Mouse (Mus musculus) CH12.LX (cell line): ENCODE measurements at regions not wholly inside any gene's neighbourhood (a gene's known extent, or its start where the extent isn't known, plus 50 kb on each side); places are given as distances from the start of the nearest gene placed in this dataset.

Experiments
- DNase-seq: peaks from one replicate; pipeline ENCODE4 v3.0.0-alpha.2; 2013; ENCODE audit errors: extremely low read depth
- H3K27ac ChIP-seq: 2 replicates; pipeline ENCODE4 v1.5.1; 2012; ENCODE audit warnings: low read depth, mild to moderate bottlenecking, control low read depth, moderate library complexity; ENCODE audit not compliant: insufficient read depth
- H3K27me3 ChIP-seq: replicated peaks from 2 replicates; pipeline ENCODE3; 2012; ENCODE audit warnings: inconsistent platforms
- H3K36me3 ChIP-seq, 2 experiments: replicated peaks in 1 of 2; 2 replicates each; pipeline versions ENCODE3 to v1.6.1; 2012; ENCODE audit warnings: inconsistent platforms in 1 of 2, low read length in 1 of 2, mild to moderate bottlenecking in 1 of 2, mixed read lengths in 1 of 2, moderate library complexity in 1 of 2; ENCODE audit not compliant: control insufficient read depth in 1 of 2, insufficient read depth in 1 of 2
- H3K4me1 ChIP-seq, 2 experiments: 2 replicates each; pipeline ENCODE4 v1.6.1; 2012; ENCODE audit warnings: inconsistent platforms in 1 of 2, moderate library complexity in 1 of 2; ENCODE audit not compliant: insufficient read depth in 2 of 2, control insufficient read depth in 1 of 2
- H3K4me2 ChIP-seq: 2 replicates; pipeline ENCODE4 v1.6.1; 2012; ENCODE audit warnings: low read depth, mild to moderate bottlenecking, control low read depth; ENCODE audit not compliant: poor library complexity, insufficient read depth, severe bottlenecking
- H3K4me3 ChIP-seq, 3 experiments: fragments of 150-350 bp in 1 of 3; sonication (generic) in 1 of 3; replicated peaks in 1 of 3; 2 replicates each; pipeline versions ENCODE3 to v1.5.1; 2011 to 2012; ENCODE audit warnings: low read depth in 2 of 3, low read length in 2 of 3, mild to moderate bottlenecking in 2 of 3, moderate library complexity in 2 of 3, control low read depth in 1 of 3, improper control_type of control experiment in 1 of 3, inconsistent platforms in 1 of 3, mixed read lengths in 1 of 3; ENCODE audit not compliant: poor library complexity in 1 of 3
- H3K79me2 ChIP-seq: replicated peaks from 2 replicates; pipeline ENCODE4 v1.6.1; 2012; ENCODE audit warnings: mild to moderate bottlenecking, moderate library complexity; ENCODE audit not compliant: control insufficient read depth, poor library complexity, insufficient read depth, severe bottlenecking; ENCODE audit errors: extremely low read depth
- H3K9ac ChIP-seq: 2 replicates; pipeline ENCODE4 v1.6.1; 2012; ENCODE audit warnings: low read depth, mild to moderate bottlenecking, control low read depth, moderate library complexity; ENCODE audit not compliant: insufficient read depth
- H3K9me3 ChIP-seq: replicated peaks from 2 replicates; pipeline ENCODE3; 2012; ENCODE audit warnings: low read length, inconsistent platforms, mixed read lengths
- E2F4 ChIP-seq: IDR thresholded peaks from 2 replicates; pipeline ENCODE4 v1.6.1; 2011; ENCODE audit warnings: low read depth, low read length, improper control_type of control experiment; ENCODE audit not compliant: insufficient replicate concordance
- ETS1 ChIP-seq: conservative IDR thresholded peaks from 2 replicates; pipeline ENCODE4 v1.6.1; 2012; ENCODE audit warnings: low read depth, mild to moderate bottlenecking, inconsistent platforms, low read length, improper control_type of control experiment, moderate library complexity
- GABPA ChIP-seq: IDR thresholded peaks from 2 replicates; pipeline ENCODE4 v1.6.1; 2012; ENCODE audit warnings: low read depth, low read length, improper control_type of control experiment, inconsistent platforms; ENCODE audit not compliant: insufficient replicate concordance
- IRF4 ChIP-seq: IDR thresholded peaks from 2 replicates; pipeline ENCODE4 v1.6.1; 2014; ENCODE audit warnings: low read depth, mild to moderate bottlenecking, inconsistent platforms, low read length, improper control_type of control experiment
- JUN ChIP-seq: IDR thresholded peaks from 2 replicates; pipeline ENCODE4 v1.6.1; 2011; ENCODE audit warnings: low read depth, mild to moderate bottlenecking, low read length, improper control_type of control experiment, moderate library complexity; ENCODE audit not compliant: insufficient read depth
- JUND ChIP-seq: conservative IDR thresholded peaks from 2 replicates; pipeline ENCODE4 v1.6.1; 2011; ENCODE audit warnings: low read depth, low read length, improper control_type of control experiment
- KAT2A ChIP-seq: IDR thresholded peaks from 2 replicates; pipeline ENCODE4 v1.6.1; 2012; ENCODE audit warnings: low read length, improper control_type of control experiment, inconsistent platforms; ENCODE audit not compliant: insufficient replicate concordance
- MAX ChIP-seq: IDR thresholded peaks from 2 replicates; pipeline ENCODE4 v1.6.1; 2011; ENCODE audit warnings: low read length, improper control_type of control experiment
- MAZ ChIP-seq: IDR thresholded peaks from 2 replicates; pipeline ENCODE4 v1.6.1; 2012; ENCODE audit warnings: low read depth, mild to moderate bottlenecking, inconsistent platforms, low read length, improper control_type of control experiment, moderate library complexity
- MXI1 ChIP-seq: IDR thresholded peaks from 2 replicates; pipeline ENCODE4 v1.6.1; 2011; ENCODE audit warnings: mild to moderate bottlenecking, low read depth, low read length, improper control_type of control experiment
- MYC ChIP-seq: IDR thresholded peaks from 2 replicates; pipeline ENCODE4 v1.6.1; 2011; ENCODE audit warnings: low read depth, mild to moderate bottlenecking, improper control_type of control experiment, low read length
- NELFE ChIP-seq: IDR thresholded peaks from 2 replicates; pipeline ENCODE4 v1.6.1; 2011; ENCODE audit warnings: low read depth, low read length, improper control_type of control experiment
- NRF1 ChIP-seq: IDR thresholded peaks from 2 replicates; pipeline ENCODE4 v1.6.1; 2014; ENCODE audit warnings: low read depth, mild to moderate bottlenecking, inconsistent platforms, low read length, improper control_type of control experiment, moderate library complexity
- POLR2A ChIP-seq: IDR thresholded peaks from 2 replicates; pipeline ENCODE4 v1.6.1; 2011; ENCODE audit warnings: low read depth, mild to moderate bottlenecking, improper control_type of control experiment, low read length
- POLR2AphosphoS2 ChIP-seq: IDR thresholded peaks from 2 replicates; pipeline ENCODE4 v1.6.1; 2011; ENCODE audit warnings: low read depth, low read length, improper control_type of control experiment
- SIN3A ChIP-seq: IDR thresholded peaks from 2 replicates; pipeline ENCODE4 v1.6.1; 2012; ENCODE audit warnings: low read length, improper control_type of control experiment, inconsistent platforms
- TCF12 ChIP-seq: IDR thresholded peaks from 2 replicates; pipeline ENCODE4 v1.6.1; 2014; ENCODE audit warnings: low read depth, mild to moderate bottlenecking, inconsistent platforms, low read length, improper control_type of control experiment
- UBTF ChIP-seq: IDR thresholded peaks from 2 replicates; pipeline ENCODE4 v1.6.1; 2012; ENCODE audit warnings: low read depth, mild to moderate bottlenecking, inconsistent platforms, low read length, improper control_type of control experiment, moderate library complexity
- ZKSCAN1 ChIP-seq: IDR thresholded peaks from 2 replicates; pipeline ENCODE4 v1.6.1; 2012; ENCODE audit warnings: low read depth, inconsistent platforms, low read length, improper control_type of control experiment, borderline replicate concordance
- ZMIZ1 ChIP-seq: IDR thresholded peaks from 2 replicates; pipeline ENCODE4 v1.6.1; 2012; ENCODE audit warnings: low read depth, mild to moderate bottlenecking, inconsistent platforms, low read length, improper control_type of control experiment
- ZNF384 ChIP-seq: IDR thresholded peaks from 2 replicates; pipeline ENCODE4 v1.6.1; 2012; ENCODE audit warnings: low read depth, low read length, improper control_type of control experiment, inconsistent platforms
- dilution Hi-C: fragments of 300-500 bp; cut with MboI; formaldehyde crosslinking; loops from 2 replicates; pipeline ENCODE4 v1.14.3; 2020; ENCODE audit warnings: low sequenced_read_pairs; ENCODE audit not compliant: extremely low pct_unique_long_range_greater_than_20kb, extremely low pct_ligation_motif_present
- in situ Hi-C: fragments of 300-500 bp; cut with MboI; formaldehyde crosslinking; loops from 3 replicates; pipeline ENCODE4 v1.14.3; 2019; ENCODE audit warnings: low sequenced_read_pairs, low pct_ligation_motif_present, low pct_unique_long_range_greater_than_20kb, mixed read lengths

- TF ChIP-seq POLR2AphosphoS2 (no peak), KAT2A (no peak), ZMIZ1 (no peak), ZKSCAN1 (no peak), TCF12 (no peak), ETS1 (no peak), SIN3A (no peak), POLR2A (no peak), ZNF384 (no peak), MYC (no peak), MAZ (no peak), E2F4 (no peak), GABPA (no peak), MXI1 (no peak), NRF1 (no peak), NELFE (no peak), UBTF (no peak), IRF4 (no peak), MAX (no peak)
Measured at GRCm38 (mm10) chr19:26973773-26974548, 88.3 kb downstream of the Gm815 start.

GRCm38 (mm10) chr19:26974576-26975204, 89.0 kb downstream of the Gm815 start:
- Histone ChIP-seq H3K9ac (no peak overlapping the region), H3K4me1 (peaks cover 0 to 15% of the 10 kb centered on the region in 2 experiments; a peak in 3 of 4 replicates), H3K27me3 (no peaks in the 10 kb centered on the region), H3K36me3 (no peaks in the 10 kb centered on the region), H3K27ac (no peak overlapping the region)
- no peak for DNase-seq
- TF ChIP-seq NELFE (no peak), TCF12 (no peak), KAT2A (no peak), MAZ (no peak), JUN (no peak), JUND (no peak)
- TF ChIP-seq, all 38 proteins: peak for 0
- Histone ChIP-seq H3K79me2 (no peaks in the 10 kb centered on the region), H3K4me2 (no peak overlapping the region), H3K4me3 (no peak overlapping the region), H3K9me3 (no peaks in the 10 kb centered on the region)
- in situ Hi-C loops: no loop called here
- dilution Hi-C loops: no loop called here

More at GRCm38 (mm10) chr19:26973773-26974548, 88.3 kb downstream of the Gm815 start:
- Histone ChIP-seq H3K9me3 (no peaks in the 10 kb centered on the region), H3K27me3 (no peaks in the 10 kb centered on the region), H3K27ac (no peak overlapping the region), H3K4me3 (no peak overlapping the region), H3K79me2 (no peaks in the 10 kb centered on the region), H3K36me3 (no peaks in the 10 kb centered on the region), H3K4me1 (peaks cover 0 to 15% of the 10 kb centered on the region in 2 experiments; a peak in 3 of 4 replicates), H3K9ac (no peak overlapping the region), H3K4me2 (no peak overlapping the region)
- dilution Hi-C loops: no loop called here
- in situ Hi-C loops: no loop called here
- DNase-seq: no peak
